Mouse (Mus musculus) kidney, postnatal 0 days (tissue): ENCODE results near the gene Vti1a. TPM values are rescaled to one million over a fixed set of nuclear protein-coding genes. Genes with fewer than 3 reads are reported as not detected.

Source experiments
- ATAC-seq: fragments of 200-750 bp; cut with Nextera tagmentation; replicated peaks from 2 replicates; pipeline ENCODE4 v1.8.0; 2017; ENCODE audit warnings: low read depth, moderate number of reproducible peaks, moderate TSS enrichment, moderate library complexity; ENCODE audit not compliant: low FRiP score
- DNase-seq: peaks from one replicate; pipeline ENCODE4 v3.0.0-alpha.2; 2016; ENCODE audit warnings: low spot score
- H3K27ac ChIP-seq: fragments of 300-500 bp; sonication (generic); 2 replicates; pipeline ENCODE4 v1.5.1; 2014; ENCODE audit warnings: mild to moderate bottlenecking
- H3K27me3 ChIP-seq: fragments of 300-500 bp; sonication (generic); 2 replicates; pipeline ENCODE4 v1.6.1; 2014; ENCODE audit warnings: low read length, mixed read lengths; ENCODE audit not compliant: insufficient read depth
- H3K36me3 ChIP-seq: fragments of 300-500 bp; sonication (generic); 2 replicates; pipeline ENCODE4 v1.6.1; 2014; ENCODE audit warnings: low read length, mixed read lengths; ENCODE audit not compliant: insufficient read depth
- H3K4me1 ChIP-seq: fragments of 300-500 bp; sonication (generic); replicated peaks from 2 replicates; pipeline ENCODE4 v1.6.1; 2014; ENCODE audit warnings: antibody characterized with exemption, low read length, mixed read lengths; ENCODE audit not compliant: insufficient read depth
- H3K4me2 ChIP-seq: fragments of 300-500 bp; sonication (generic); 2 replicates; pipeline ENCODE4 v1.6.1; 2014; ENCODE audit warnings: mild to moderate bottlenecking, low read length, moderate library complexity, mixed read lengths
- H3K4me3 ChIP-seq: fragments of 300-500 bp; sonication (generic); replicated peaks from 2 replicates; pipeline ENCODE4 v1.5.1; 2014; ENCODE audit warnings: low read depth, low read length
- H3K9ac ChIP-seq: fragments of 300-500 bp; sonication (generic); 2 replicates; pipeline ENCODE4 v1.6.1; 2014; ENCODE audit warnings: low read depth, low read length
- H3K9me3 ChIP-seq: fragments of 300-500 bp; sonication (generic); replicated peaks from 2 replicates; pipeline ENCODE4 v1.6.1; 2016; ENCODE audit warnings: low read length, inconsistent platforms, mixed read lengths
- CTCF ChIP-seq: IDR thresholded peaks from 2 replicates; pipeline ENCODE4 v1.5.1; 2016; ENCODE audit warnings: antibody characterized with exemption, low read depth, mild to moderate bottlenecking, moderate library complexity
- WGBS: fragments of 180-500 bp; shearing (Covaris S2); extraction: QIAGEN DNeasy Blood & Tissue Kit; methylation state at CpG from one replicate; pipeline ENCODE4 v1.1.7; 2014; 5-methylcytosine and 5-hydroxymethylcytosine counted together
- polyA plus RNA-seq: library from polyadenylated mRNA; unstranded; fragments of >200 nt; fragmentation: Nextera tagmentation; extraction: Ambion mirVana; gene quantifications from 2 replicates; pipeline ENCODE4 v1.2.1, GENCODE M21; 2015

Gene Vti1a
- polyA plus RNA-seq, 1 experiment from 2014 or later: 22.4 TPM

DNA sequence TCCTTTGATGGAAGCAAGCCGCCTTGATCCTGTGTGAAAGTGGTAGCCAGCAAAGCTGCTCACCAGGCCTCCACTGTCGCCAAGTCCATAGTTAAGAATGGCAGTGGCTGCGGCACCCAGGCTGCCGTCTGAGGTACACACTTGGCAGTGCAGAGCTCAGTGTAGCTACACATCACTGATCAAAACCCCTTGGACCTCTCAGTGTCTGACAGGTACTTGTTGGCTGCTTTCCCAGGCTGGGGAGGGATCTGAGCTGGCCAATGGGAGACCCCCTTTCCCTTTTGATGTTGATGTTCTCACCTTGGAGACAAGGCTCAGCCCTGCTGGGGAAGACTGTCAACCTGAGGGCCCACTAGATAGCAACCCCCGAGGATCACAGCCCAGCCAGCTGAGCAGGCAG lies 299.6 kb downstream of the Vti1a start:
- H3K4me2 ChIP-seq: no peak overlapping the region

DNA sequence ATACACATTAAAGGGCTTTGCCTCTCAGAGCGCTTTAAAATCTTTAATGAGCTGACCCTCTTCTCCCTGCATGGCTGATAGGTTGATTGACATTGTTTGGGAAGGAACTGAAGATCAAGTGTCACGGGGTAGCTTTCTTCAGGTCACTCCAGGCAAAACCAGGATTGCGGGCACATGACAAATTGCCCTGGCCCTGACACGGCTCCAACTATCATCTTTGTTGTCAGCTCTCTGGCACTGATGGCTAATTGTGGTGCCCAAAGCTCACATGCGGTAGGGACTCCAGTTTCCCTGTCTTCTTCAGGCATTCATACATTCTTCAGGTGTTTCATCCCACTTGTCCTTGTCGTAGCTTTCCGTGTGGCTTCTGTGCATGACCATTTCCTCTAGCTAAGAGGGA lies 300.2 kb downstream of the Vti1a start:
- no peak overlapping the region for H3K27ac ChIP-seq
- ATAC-seq: no peak
- no peak overlapping the region for H3K4me2 ChIP-seq
- WGBS: 60% methylated on average over 7 of the region's 7 CpGs
- H3K9me3 ChIP-seq: no peaks in the 10 kb centered on the region
- no peak for DNase-seq
- TF ChIP-seq CTCF: no peak
- no peaks in the 10 kb centered on the region for H3K27me3 ChIP-seq
- H3K9ac ChIP-seq: no peak overlapping the region
- no peak overlapping the region for H3K4me3 ChIP-seq
- H3K36me3 ChIP-seq: no peaks in the 10 kb centered on the region
- peaks cover 15% of the 10 kb centered on the region for H3K4me1 ChIP-seq

More for the DNA sequence above, 299.6 kb downstream of the Vti1a start:
- Histone ChIP-seq H3K27ac (no peak overlapping the region), H3K36me3 (no peaks in the 10 kb centered on the region), H3K4me1 (peaks cover 10% of the 10 kb centered on the region; the same call in 1 of the 2 replicates), H3K4me3 (no peak overlapping the region), H3K9ac (no peak overlapping the region), H3K27me3 (no peaks in the 10 kb centered on the region), H3K9me3 (no peaks in the 10 kb centered on the region)
- ATAC-seq (peak; percentile 83), DNase-seq (no peak)
- no peak for TF ChIP-seq CTCF
- 43% methylated on average over 5 of the region's 5 CpGs for WGBS

DNA sequence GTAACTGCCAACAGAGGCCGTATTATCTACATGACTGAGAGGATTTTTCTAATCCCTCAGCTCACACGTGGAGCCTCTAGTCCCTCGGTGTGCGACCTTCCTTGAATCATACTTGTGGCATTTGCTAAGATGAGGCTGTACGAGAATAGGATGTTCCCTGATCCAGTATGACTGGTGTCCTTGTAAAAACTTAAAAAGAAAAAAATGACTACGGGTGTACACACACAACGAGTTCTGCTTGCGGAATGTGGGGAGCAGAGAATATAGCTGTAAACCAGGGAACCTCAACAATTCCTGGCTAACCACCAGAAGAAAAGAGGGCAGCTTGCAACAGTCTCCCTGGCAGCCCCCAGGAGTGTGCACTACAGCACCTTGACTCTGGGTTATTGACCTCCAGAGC lies 300.8 kb downstream of the Vti1a start:
- no peak overlapping the region for H3K9ac ChIP-seq
- H3K27ac ChIP-seq: no peak overlapping the region
- H3K4me1 ChIP-seq: peaks cover 21% of the 10 kb centered on the region
- no peak overlapping the region for H3K4me2 ChIP-seq
- ATAC-seq: no peak
- TF ChIP-seq CTCF: no peak
- H3K4me3 ChIP-seq: no peak overlapping the region
- DNase-seq: no peak
- H3K9me3 ChIP-seq: no peaks in the 10 kb centered on the region
- H3K36me3 ChIP-seq: no peaks in the 10 kb centered on the region
- 78% methylated on average over 8 of the region's 8 CpGs for WGBS
- no peaks in the 10 kb centered on the region for H3K27me3 ChIP-seq

DNA sequence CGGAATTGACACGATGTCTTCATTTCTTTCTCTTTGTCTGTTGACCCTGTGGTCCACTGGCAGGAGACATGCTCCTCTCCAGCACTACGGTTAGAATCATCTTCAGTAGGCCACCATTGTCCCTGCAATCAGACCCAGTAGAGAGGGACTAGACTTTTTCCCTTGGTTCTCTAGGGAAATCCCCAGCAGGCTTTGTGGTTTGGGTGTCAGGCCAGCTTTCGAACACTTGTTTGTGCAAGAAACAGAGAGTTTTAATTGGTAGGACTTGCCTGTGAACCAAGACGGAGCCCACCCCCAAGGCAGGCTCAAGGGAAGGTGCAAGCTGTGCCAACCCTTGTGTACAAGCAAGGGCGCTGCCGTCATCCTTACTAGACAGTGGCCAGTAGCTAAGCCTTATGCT lies 302.5 kb downstream of the Vti1a start:
- Histone ChIP-seq H3K27ac (no peak overlapping the region), H3K9ac (no peak overlapping the region), H3K4me2 (no peak overlapping the region), H3K27me3 (no peaks in the 10 kb centered on the region), H3K9me3 (no peaks in the 10 kb centered on the region), H3K4me1 (peaks cover 24% of the 10 kb centered on the region), H3K36me3 (no peaks in the 10 kb centered on the region), H3K4me3 (no peak overlapping the region)
- no peak for TF ChIP-seq CTCF
- DNase-seq (no peak), ATAC-seq (no peak)
- WGBS: 98% methylated on average over 7 of the region's 7 CpGs

DNA sequence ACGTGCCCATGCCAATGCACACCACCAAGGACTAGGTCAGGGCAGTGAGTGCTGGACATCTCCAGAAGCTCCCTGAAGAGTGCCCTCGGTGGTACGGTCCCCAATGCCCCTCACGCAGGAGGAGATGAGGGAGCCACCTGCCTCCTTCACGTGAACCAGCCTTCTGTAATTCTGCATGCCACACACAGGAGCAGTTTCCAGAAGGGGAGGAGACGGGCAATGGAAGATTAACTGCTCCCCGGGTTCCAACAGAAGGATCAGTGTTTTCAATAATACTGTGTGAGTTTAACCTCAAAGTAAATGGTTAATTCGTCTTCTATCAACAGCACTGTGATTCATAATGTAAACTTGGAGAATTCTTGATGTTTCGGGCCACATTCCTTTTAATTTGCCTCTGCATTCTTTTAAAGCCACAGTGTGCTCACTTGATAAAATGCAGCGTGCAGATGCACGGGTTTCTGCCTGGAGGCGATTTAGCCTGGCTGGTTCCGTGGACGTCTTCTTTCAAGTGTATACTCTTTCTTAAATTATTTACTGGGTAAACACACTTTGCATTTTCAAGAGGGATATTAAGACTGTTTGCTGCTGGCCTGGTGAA lies 304.4 kb downstream of the Vti1a start:
- Histone ChIP-seq H3K4me3 (no peak overlapping the region), H3K9me3 (no peaks in the 10 kb centered on the region), H3K4me1 (peaks cover 24% of the 10 kb centered on the region), H3K27me3 (no peaks in the 10 kb centered on the region), H3K36me3 (no peaks in the 10 kb centered on the region), H3K4me2 (no peak overlapping the region), H3K27ac (no peak overlapping the region), H3K9ac (no peak overlapping the region)
- DNase-seq: peak; percentile 74
- no peak for ATAC-seq
- no peak for TF ChIP-seq CTCF
- 30% methylated on average over 14 of the region's 14 CpGs for WGBS

DNA sequence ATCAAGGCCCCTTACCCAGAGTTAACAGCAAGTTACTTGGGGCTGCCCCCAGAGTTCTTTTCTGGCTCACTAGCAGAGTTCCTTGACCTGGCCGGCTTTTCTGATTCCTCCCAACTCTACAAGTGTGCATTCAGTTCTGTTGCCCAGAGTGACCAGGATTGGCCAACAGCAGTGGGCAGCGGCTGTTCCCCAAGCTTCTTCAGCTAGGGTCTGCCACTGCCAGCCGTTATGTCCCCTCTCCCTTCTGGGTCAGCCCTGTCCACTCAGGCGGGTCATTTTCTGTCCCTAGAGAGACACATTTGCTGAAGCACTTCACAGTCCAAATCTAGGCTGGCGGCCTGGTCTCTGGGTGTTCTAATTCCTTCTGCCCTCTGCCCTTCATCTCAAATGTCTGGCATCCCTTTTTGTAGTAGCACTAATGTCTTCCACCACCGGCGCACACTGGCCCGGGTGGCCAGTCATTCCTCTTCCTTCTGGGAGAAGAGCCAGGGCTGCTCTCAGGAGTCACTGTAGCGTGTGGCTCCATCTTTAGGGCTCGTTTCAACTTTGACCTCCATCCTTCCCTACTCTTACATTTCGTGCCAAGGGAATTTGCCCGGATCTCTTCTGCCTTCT lies 305.0 kb downstream of the Vti1a start:
- no peak for ATAC-seq
- DNase-seq: no peak
- Histone ChIP-seq H3K36me3 (no peaks in the 10 kb centered on the region), H3K9ac (no peak overlapping the region), H3K4me3 (no peak overlapping the region), H3K9me3 (no peaks in the 10 kb centered on the region), H3K27me3 (no peaks in the 10 kb centered on the region), H3K27ac (no peak overlapping the region), H3K4me2 (0 out of 2 replicates have a peak overlapping the region, but pooled peaks have one; percentile 9), H3K4me1 (peaks cover 24% of the 10 kb centered on the region)
- 43% methylated on average over 12 of the region's 12 CpGs for WGBS
- TF ChIP-seq CTCF: no peak
